Mouse (Mus musculus) myocyte (in vitro differentiated cells): Measurements from ENCODE around the gene Entpd6. TPM values are rescaled to one million over a fixed set of nuclear protein-coding genes. Genes with fewer than 3 reads are reported as not detected.

Source experiments
- H3K27me3 ChIP-seq: one replicate; pipeline ENCODE4 v1.6.1; 2011; ENCODE audit not compliant: control insufficient read depth, insufficient read depth, insufficient read length
- H3K36me3 ChIP-seq: one replicate; pipeline ENCODE4 v1.6.1; 2011; ENCODE audit not compliant: control insufficient read depth, insufficient read depth
- H3K4me2 ChIP-seq: one replicate; pipeline ENCODE4 v1.6.1; 2011; ENCODE audit warnings: low read depth, control low read depth
- H3K4me3 ChIP-seq: one replicate; pipeline ENCODE4 v1.5.1; 2011; ENCODE audit warnings: mild to moderate bottlenecking, control low read depth, moderate library complexity
- H3K79me2 ChIP-seq: one replicate; pipeline ENCODE4 v1.6.1; 2011; ENCODE audit not compliant: control insufficient read depth, insufficient read depth
- H3ac ChIP-seq: one replicate; pipeline ENCODE4 v1.6.1; 2011; ENCODE audit not compliant: control insufficient read depth, insufficient read length
- CEBPB ChIP-seq: IDR thresholded peaks from 2 replicates; pipeline ENCODE4 v1.6.1; 2011; ENCODE audit warnings: mild to moderate bottlenecking, moderate library complexity; ENCODE audit not compliant: poor library complexity, insufficient read depth, severe bottlenecking
- E2F4 ChIP-seq: IDR thresholded peaks from one replicate; pipeline ENCODE4 v1.6.1; 2011; ENCODE audit warnings: mild to moderate bottlenecking, control low read depth, moderate library complexity; ENCODE audit not compliant: insufficient read depth
- MAX ChIP-seq: IDR thresholded peaks from one replicate; pipeline ENCODE4 v1.6.1; 2011; ENCODE audit warnings: low read depth, mild to moderate bottlenecking, control low read depth
- MYOD1 ChIP-seq, 3 experiments: IDR thresholded peaks; one replicate each; pipeline ENCODE4 v1.6.1; 2011; ENCODE audit warnings: control low read depth in 2 of 3, low read depth in 2 of 3, mild to moderate bottlenecking in 2 of 3, moderate library complexity in 1 of 3; ENCODE audit not compliant: insufficient read length in 2 of 3, control insufficient read depth in 1 of 3
- MYOG ChIP-seq, 3 experiments: IDR thresholded peaks; one replicate each; pipeline ENCODE4 v1.6.1; 2011; ENCODE audit warnings: control low read depth in 2 of 3, low read depth in 2 of 3, mild to moderate bottlenecking in 2 of 3; ENCODE audit not compliant: insufficient read length in 2 of 3, control insufficient read depth in 1 of 3, insufficient read depth in 1 of 3
- POLR2A ChIP-seq: IDR thresholded peaks from one replicate; pipeline ENCODE4 v1.6.1; 2011; ENCODE audit warnings: low read depth, mild to moderate bottlenecking, control low read depth, moderate library complexity; ENCODE audit not compliant: insufficient read length
- POLR2AphosphoS2 ChIP-seq: IDR thresholded peaks from one replicate; pipeline ENCODE4 v1.6.1; 2011; ENCODE audit warnings: low read depth, control low read depth; ENCODE audit not compliant: insufficient read length
- REST ChIP-seq: IDR thresholded peaks from one replicate; pipeline ENCODE4 v1.6.1; 2011; ENCODE audit warnings: mild to moderate bottlenecking, control low read depth, moderate library complexity; ENCODE audit not compliant: insufficient read depth, insufficient read length
- SRF ChIP-seq: IDR thresholded peaks from one replicate; pipeline ENCODE4 v1.6.1; 2011; ENCODE audit warnings: low read depth; ENCODE audit not compliant: control insufficient read depth, insufficient read length
- TCF12 ChIP-seq: IDR thresholded peaks from one replicate; pipeline ENCODE4 v1.6.1; 2011; ENCODE audit warnings: mild to moderate bottlenecking, control low read depth; ENCODE audit not compliant: poor library complexity, insufficient read depth, severe bottlenecking
- TCF3 ChIP-seq: IDR thresholded peaks from one replicate; pipeline ENCODE4 v1.6.1; 2011; ENCODE audit warnings: low read depth, control low read depth; ENCODE audit not compliant: insufficient read length
- USF1 ChIP-seq: IDR thresholded peaks from one replicate; pipeline ENCODE4 v1.6.1; 2011; ENCODE audit warnings: low read depth, mild to moderate bottlenecking, control low read depth, moderate library complexity
- polyA plus RNA-seq: library from polyadenylated mRNA; unstranded; fragments of >200 nt; fragmentation: generic; extraction: Trizol; gene quantifications from one replicate; pipeline ENCODE4 v1.2.1, GENCODE M21; 2012; ENCODE audit warnings: missing spikeins

The Entpd6 gene
- polyA plus RNA-seq, 1 experiment = 8.8 TPM

DNA sequence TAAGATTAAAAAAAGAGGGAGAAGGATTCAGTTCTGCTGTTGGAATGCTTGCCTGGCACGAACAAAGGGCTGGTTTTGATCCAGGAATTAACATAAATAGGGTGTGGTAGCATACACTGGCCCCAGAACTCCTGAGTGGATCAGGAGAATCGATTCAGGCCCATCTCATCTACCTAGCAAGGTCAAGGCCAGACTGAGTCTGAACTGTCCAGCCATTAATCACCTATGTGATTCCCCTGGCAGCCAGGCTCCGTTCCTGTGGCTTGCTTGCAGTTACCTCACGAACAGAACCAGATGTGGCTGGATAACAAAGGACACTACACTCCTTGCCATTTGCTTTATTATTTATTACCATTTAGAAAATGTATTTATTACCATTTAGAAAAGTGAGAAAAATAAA is 44.5 kb downstream of the Entpd6 start:
- H3K79me2 ChIP-seq = no peaks in the 10 kb centered on the region
- no peak overlapping the region for H3K4me2 ChIP-seq
- TF ChIP-seq TCF3 = no peak
- TF ChIP-seq E2F4 = no peak
- TF ChIP-seq SRF = no peak
- no peak for TF ChIP-seq USF1
- TF ChIP-seq MAX = no peak
- TF ChIP-seq REST = no peak
- TF ChIP-seq POLR2AphosphoS2 = no peak
- TF ChIP-seq MYOG (IDR thresholded peaks at IDR 0.05; ENCODE audit: control insufficient read depth in 1 of 3, insufficient read depth in 1 of 3, insufficient read length in 2 of 3, low read depth in 2 of 3) = no peak
- no peak for TF ChIP-seq TCF12
- no peak for TF ChIP-seq POLR2A
- no peak for TF ChIP-seq MYOD1 (IDR thresholded peaks at IDR 0.05; ENCODE audit: control insufficient read depth in 1 of 3, insufficient read length in 2 of 3, low read depth in 2 of 3)
- H3K27me3 ChIP-seq = no peaks in the 10 kb centered on the region
- peaks cover 8% of the 10 kb centered on the region for H3K36me3 ChIP-seq
- H3K4me3 ChIP-seq = no peak overlapping the region
- H3ac ChIP-seq = no peak overlapping the region

- H3K79me2 ChIP-seq = no peaks in the 10 kb centered on the region
- H3ac ChIP-seq = no peak overlapping the region
- TF ChIP-seq REST (no peak), MYOD1 (IDR thresholded peaks at IDR 0.05; ENCODE audit: control insufficient read depth in 1 of 3, insufficient read length in 2 of 3, low read depth in 2 of 3) (no peak), TCF3 (no peak), POLR2AphosphoS2 (no peak), TCF12 (no peak), POLR2A (no peak), MAX (no peak), CEBPB (no peak), USF1 (no peak), SRF (no peak), E2F4 (no peak), MYOG (IDR thresholded peaks at IDR 0.05; ENCODE audit: control insufficient read depth in 1 of 3, insufficient read depth in 1 of 3, insufficient read length in 2 of 3, low read depth in 2 of 3) (no peak)
- H3K36me3 ChIP-seq = peaks cover 12% of the 10 kb centered on the region
- no peak overlapping the region for H3K4me3 ChIP-seq
- H3K27me3 ChIP-seq = no peaks in the 10 kb centered on the region
- H3K4me2 ChIP-seq = no peak overlapping the region
Measured at GRCm38 (mm10) chr2:150798084-150798483, 49.2 kb downstream of the Entpd6 start.

GRCm38 (mm10) chr2:150800616-150801015 is 51.8 kb downstream of the Entpd6 start:
- Histone ChIP-seq H3K36me3 (peaks cover 7% of the 10 kb centered on the region), H3ac (no peak overlapping the region), H3K27me3 (no peaks in the 10 kb centered on the region), H3K4me3 (no peak overlapping the region), H3K4me2 (no peak overlapping the region), H3K79me2 (no peaks in the 10 kb centered on the region)
- no peak for TF ChIP-seq USF1
- no peak for TF ChIP-seq POLR2A
- TF ChIP-seq MAX = no peak
- TF ChIP-seq E2F4 = no peak
- no peak for TF ChIP-seq TCF3
- no peak for TF ChIP-seq REST
- no peak for TF ChIP-seq SRF
- no peak for TF ChIP-seq TCF12
- no peak for TF ChIP-seq MYOG (IDR thresholded peaks at IDR 0.05; ENCODE audit: control insufficient read depth in 1 of 3, insufficient read depth in 1 of 3, insufficient read length in 2 of 3, low read depth in 2 of 3)
- TF ChIP-seq POLR2AphosphoS2 = no peak
- no peak for TF ChIP-seq MYOD1 (IDR thresholded peaks at IDR 0.05; ENCODE audit: control insufficient read depth in 1 of 3, insufficient read length in 2 of 3, low read depth in 2 of 3)
- TF ChIP-seq CEBPB = no peak

DNA sequence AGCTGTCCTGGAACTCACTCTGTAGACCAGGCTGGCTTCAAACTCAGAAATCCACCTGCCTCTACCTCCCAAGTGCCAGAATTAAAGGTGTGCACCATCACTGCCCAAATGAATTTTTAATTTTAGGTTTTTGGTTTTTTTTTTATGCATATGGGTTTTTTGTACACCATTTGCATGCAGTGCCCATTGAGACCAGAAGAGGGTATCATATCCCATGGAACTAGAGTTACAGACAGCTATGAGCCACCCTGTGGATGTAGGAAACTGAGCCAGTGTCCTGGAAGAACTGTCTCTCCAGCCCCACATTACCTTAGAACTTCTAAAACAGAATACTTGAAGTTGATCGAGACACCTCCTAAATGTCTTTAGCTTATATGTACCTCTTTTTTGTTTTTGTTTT is 54.2 kb downstream of the Entpd6 start:
- Histone ChIP-seq H3K4me3 (no peak overlapping the region), H3K36me3 (peaks cover 8% of the 10 kb centered on the region), H3K4me2 (no peak overlapping the region), H3K79me2 (no peaks in the 10 kb centered on the region), H3K27me3 (no peaks in the 10 kb centered on the region), H3ac (no peak overlapping the region)
- TF ChIP-seq MYOD1 (IDR thresholded peaks at IDR 0.05; ENCODE audit: control insufficient read depth in 1 of 3, insufficient read length in 2 of 3, low read depth in 2 of 3) (no peak), SRF (no peak), TCF3 (no peak), POLR2AphosphoS2 (no peak), USF1 (no peak), POLR2A (no peak), MAX (no peak), MYOG (IDR thresholded peaks at IDR 0.05; ENCODE audit: control insufficient read depth in 1 of 3, insufficient read depth in 1 of 3, insufficient read length in 2 of 3, low read depth in 2 of 3) (no peak), E2F4 (no peak), CEBPB (no peak), TCF12 (no peak), REST (no peak)

DNA sequence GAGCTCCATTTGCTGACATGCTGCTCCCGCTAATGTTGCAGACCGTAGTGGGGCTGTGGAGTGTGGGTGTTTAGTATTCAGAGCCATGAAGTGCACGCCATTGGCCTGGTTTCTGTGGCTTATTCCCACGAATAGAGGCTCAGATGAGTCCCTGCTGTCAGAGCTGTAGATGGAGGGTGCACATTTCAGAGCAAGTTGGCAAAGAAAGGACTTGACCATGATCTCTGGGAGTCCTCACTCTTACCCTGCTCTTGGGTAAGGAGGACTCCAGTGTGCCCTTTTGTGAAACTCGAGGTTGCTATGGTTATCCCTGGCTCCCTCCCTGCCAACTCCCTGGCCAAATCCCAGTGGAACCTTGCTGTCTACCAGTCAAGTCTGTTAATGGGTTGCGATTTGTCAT is 59.5 kb downstream of the Entpd6 start:
- no peak for TF ChIP-seq CEBPB
- no peak for TF ChIP-seq MYOD1 (IDR thresholded peaks at IDR 0.05; ENCODE audit: control insufficient read depth in 1 of 3, insufficient read length in 2 of 3, low read depth in 2 of 3)
- no peak for TF ChIP-seq POLR2A
- TF ChIP-seq USF1 = no peak
- no peak for TF ChIP-seq REST
- TF ChIP-seq SRF = no peak
- no peak for TF ChIP-seq MYOG (IDR thresholded peaks at IDR 0.05; ENCODE audit: control insufficient read depth in 1 of 3, insufficient read depth in 1 of 3, insufficient read length in 2 of 3, low read depth in 2 of 3)
- TF ChIP-seq TCF12 = no peak
- no peak for TF ChIP-seq POLR2AphosphoS2
- no peak for TF ChIP-seq TCF3
- TF ChIP-seq E2F4 = no peak
- no peak for TF ChIP-seq MAX
- Histone ChIP-seq H3K4me3 (no peak overlapping the region), H3K36me3 (peaks cover 4% of the 10 kb centered on the region), H3K79me2 (no peaks in the 10 kb centered on the region), H3K4me2 (no peak overlapping the region), H3ac (no peak overlapping the region), H3K27me3 (no peaks in the 10 kb centered on the region)
